8 mouse cellular contexts compared by ENCODE assay signal in the genomic region with DNA sequence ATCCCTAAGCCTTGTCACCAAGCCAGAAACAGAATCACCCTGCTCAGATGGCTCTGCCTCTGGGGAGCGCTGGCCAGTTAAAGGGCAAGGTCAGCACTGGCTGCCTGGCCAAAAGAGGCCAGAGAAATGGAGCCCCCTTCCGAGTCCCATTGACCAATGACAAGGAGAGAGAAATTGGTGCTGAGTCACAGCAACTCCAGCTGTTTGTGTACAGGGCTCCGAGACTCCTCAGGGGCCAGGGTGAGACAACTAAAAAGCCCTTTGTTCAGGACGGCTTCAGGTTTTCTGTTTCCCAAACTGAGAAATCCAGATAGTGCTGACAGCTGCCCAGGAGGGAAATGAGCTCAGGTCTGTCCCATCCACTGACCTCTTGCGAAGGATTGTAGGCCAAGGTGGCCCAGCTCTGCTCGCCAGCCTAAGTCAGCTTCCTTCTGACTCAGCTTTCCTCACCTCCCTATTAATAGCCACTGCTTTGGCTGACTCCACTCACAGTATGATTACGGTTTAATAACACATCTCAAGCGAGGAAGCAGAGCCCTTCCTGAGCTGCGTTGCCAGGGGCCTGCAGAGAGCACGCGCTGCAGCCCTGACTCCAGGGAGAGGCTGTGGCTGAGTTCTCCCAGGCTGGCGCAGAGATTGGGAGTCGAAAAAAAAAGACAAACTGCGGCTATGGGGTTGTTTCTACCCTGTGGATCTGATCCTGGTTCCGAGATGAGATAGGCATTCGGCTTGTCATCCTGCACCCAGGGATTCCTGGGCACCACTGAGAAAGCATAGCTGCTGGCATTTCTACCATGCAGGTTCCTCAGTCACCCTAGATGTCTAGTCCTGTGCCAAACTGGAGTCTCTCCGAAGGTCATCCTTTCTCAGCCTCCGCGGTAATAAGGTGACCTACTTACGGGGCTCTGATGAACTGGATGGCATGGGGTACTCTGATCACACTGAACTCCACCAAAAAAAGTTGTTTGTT.
A peak's percentile ranks its signal among the peaks of the same experiment; 100 is the strongest.
DNase-seq lines count a peak whose midpoint lies in the region; ATAC-seq and TF ChIP-seq lines count a peak whose summit lies in the region.

No protein-coding gene starts in this region.

- peak; percentile 55 for ATAC-seq in frontal cortex, adult (ENCODE audit: low TSS enrichment)
- ATAC-seq in hindbrain, embryonic 13.5 days (ENCODE audit: low FRiP score), result no peak
- peak; percentile 33 for ATAC-seq in liver, embryonic 16.5 days (ENCODE audit: low read depth)
- ATAC-seq in monocyte, adult 5-6 weeks (replicated peaks; ENCODE audit: insufficient number of reproducible peaks, low FRiP score, low TSS enrichment, poor library complexity, severe bottlenecking), result no peak

- 0 out of 2 replicates have a peak overlapping the region, but pooled peaks have one; percentile 10 for H3K9ac ChIP-seq in hindbrain, embryonic 13.5 days
- no peak overlapping the region for H3K9ac ChIP-seq in liver, embryonic 16.5 days (ENCODE audit: low read depth, low read length)

- peak overlapping the region; percentile 68 for H3K27ac ChIP-seq in bone marrow macrophage, adult 2 months (ENCODE audit: insufficient read depth, low read depth, low read length)
- H3K27ac ChIP-seq in gastrocnemius, adult 2 months, result peak overlapping the region; percentile 95
- peak overlapping the region; percentile 52 for H3K27ac ChIP-seq in hindbrain, embryonic 13.5 days
- H3K27ac ChIP-seq in liver, embryonic 16.5 days (ENCODE audit: low read length), result no peak overlapping the region

- no peak overlapping the region for H3K4me2 ChIP-seq in hindbrain, embryonic 13.5 days
- no peak overlapping the region for H3K4me2 ChIP-seq in liver, embryonic 16.5 days (ENCODE audit: low read depth, low read length)

- H3K4me1 ChIP-seq in bone marrow macrophage, adult 2 months (ENCODE audit: control insufficient read depth, insufficient read depth, low read length), result peaks cover 38% of the 10 kb centered on the region
- peaks cover 10% of the 10 kb centered on the region; the same call in 1 of the 2 replicates for H3K4me1 ChIP-seq in hindbrain, embryonic 13.5 days (replicated peaks)
- H3K4me1 ChIP-seq in liver, embryonic 16.5 days (ENCODE audit: control insufficient read depth, low read depth, low read length), result no peaks in the 10 kb centered on the region; the same call in 1 of the 2 replicates

- H3K9me3 ChIP-seq in hindbrain, embryonic 13.5 days, result no peaks in the 10 kb centered on the region
- H3K9me3 ChIP-seq in liver, embryonic 16.5 days (replicated peaks; ENCODE audit: control insufficient read depth, low read length), result no peaks in the 10 kb centered on the region

- TF ChIP-seq CTCF in bone marrow macrophage, adult 2 months (IDR thresholded peaks at IDR 0.05; ENCODE audit: low read depth, low read length), result no peak
- no peak for TF ChIP-seq CTCF in gastrocnemius, adult 2 months (IDR thresholded peaks at IDR 0.05)

- H3K27me3 ChIP-seq in hindbrain, embryonic 13.5 days, result no peaks in the 10 kb centered on the region
- H3K27me3 ChIP-seq in liver, embryonic 16.5 days (ENCODE audit: control insufficient read depth, insufficient read depth, low read depth, low read length), result no peaks in the 10 kb centered on the region

- DNase-seq in frontal cortex, postnatal 10 days (ENCODE audit: low spot score in 2 of 2), result no peak
- DNase-seq in gastrocnemius, adult 2 months, result peak; percentile 84
- DNase-seq in retina, postnatal 1 day, result peak; percentile 37

- TF ChIP-seq POLR2A in bone marrow macrophage, adult 2 months (IDR thresholded peaks at IDR 0.05; ENCODE audit: borderline replicate concordance, low read depth, low read length), result no peak

- intact Hi-C loops in gastrocnemius, adult 2 months (cut with DNase I), result loop anchor here (2.0 kb wide), 1 partner anchor 38 kb away; no protein-coding TSS in a partner anchor

- H3K4me3 ChIP-seq in bone marrow macrophage, adult 2 months (ENCODE audit: insufficient read depth, low read length), result 0 out of 2 replicates have a peak overlapping the region, but pooled peaks have one; percentile 2
- H3K4me3 ChIP-seq in gastrocnemius, adult 2 months, result peak overlapping the region; percentile 35
- no peak overlapping the region for H3K4me3 ChIP-seq in hindbrain, embryonic 13.5 days
- H3K4me3 ChIP-seq in liver, embryonic 16.5 days (ENCODE audit: low read depth, low read length), result no peak overlapping the region

- no peaks in the 10 kb centered on the region for H3K36me3 ChIP-seq in hindbrain, embryonic 13.5 days
- no peaks in the 10 kb centered on the region for H3K36me3 ChIP-seq in liver, embryonic 16.5 days (ENCODE audit: control insufficient read depth, insufficient read depth)

- 60% methylated on average over 20 of the region's 20 CpGs for WGBS in hindbrain, embryonic 13.5 days
- WGBS in liver, embryonic 16.5 days (ENCODE audit: insufficient replicate concordance), result 54% methylated on average over 20 of the region's 20 CpGs

Comparison
In these comparisons a context has a peak if more than half of its experiments do, and no peak if none do; other contexts are left out.
1. ATAC-seq: peak in frontal cortex, adult (single experiment) and liver, embryonic 16.5 days (single experiment); none in hindbrain, embryonic 13.5 days (single experiment) and monocyte, adult 5-6 weeks (single experiment).
2. DNase-seq: peak in gastrocnemius, adult 2 months (single experiment) and retina, postnatal 1 day (single experiment); none in frontal cortex, postnatal 10 days (0 of 2).
3. H3K4me3 ChIP-seq: peak in bone marrow macrophage, adult 2 months (single experiment) and gastrocnemius, adult 2 months (single experiment); none in hindbrain, embryonic 13.5 days (single experiment) and liver, embryonic 16.5 days (single experiment).